Mouse (Mus musculus): Measurements from ENCODE around the gene Gm27021.

The Gm27021 gene

GRCm38 (mm10) chr8:120667561-120668373, at the start of gene Gm27021, which contains the start of gene Cox4i1:
Gene Gm27021 (minus strand): TSS chr8:120668079.
Gene Cox4i1 (plus strand): TSS chr8:120668222.
- DNase-seq = peak; percentile 93

DNA sequence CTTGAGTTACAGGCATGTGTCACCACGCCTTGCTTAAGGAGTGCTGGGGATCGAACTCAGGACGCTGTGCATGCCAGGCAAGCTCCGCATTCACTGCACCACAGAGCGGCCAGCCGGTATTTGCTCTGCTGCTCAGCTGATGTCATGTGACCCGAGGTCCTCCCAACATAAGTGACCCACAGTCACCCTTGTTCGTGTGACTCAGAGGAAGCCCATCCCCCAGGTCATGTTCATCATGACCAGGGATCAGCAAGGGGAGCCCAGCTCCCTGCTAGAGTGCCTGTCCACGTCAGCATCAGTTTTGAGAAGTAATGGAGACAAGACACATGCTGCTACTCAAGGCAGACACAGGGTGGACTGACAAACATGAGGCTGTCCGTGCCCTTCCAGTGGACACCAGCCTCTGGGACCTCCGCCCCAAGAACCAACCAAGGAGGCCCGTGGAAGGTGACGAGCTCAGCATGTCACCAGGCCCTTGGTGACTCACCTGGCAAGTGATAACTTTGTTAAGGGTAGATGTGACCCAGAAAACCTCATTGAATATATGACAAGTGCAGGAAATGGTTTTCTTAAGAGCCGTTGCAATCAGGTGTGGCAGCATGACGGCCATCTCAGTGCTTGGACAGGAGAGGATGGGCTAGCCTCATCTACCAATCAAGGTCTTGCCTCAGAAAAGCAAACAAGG, 48.3 kb upstream of the Gm27021 start:
- DNase-seq = no peak

- DNase-seq = no peak
Measured at GRCm38 (mm10) chr8:120715200-120715599, 47.3 kb upstream of the Gm27021 start.

DNA sequence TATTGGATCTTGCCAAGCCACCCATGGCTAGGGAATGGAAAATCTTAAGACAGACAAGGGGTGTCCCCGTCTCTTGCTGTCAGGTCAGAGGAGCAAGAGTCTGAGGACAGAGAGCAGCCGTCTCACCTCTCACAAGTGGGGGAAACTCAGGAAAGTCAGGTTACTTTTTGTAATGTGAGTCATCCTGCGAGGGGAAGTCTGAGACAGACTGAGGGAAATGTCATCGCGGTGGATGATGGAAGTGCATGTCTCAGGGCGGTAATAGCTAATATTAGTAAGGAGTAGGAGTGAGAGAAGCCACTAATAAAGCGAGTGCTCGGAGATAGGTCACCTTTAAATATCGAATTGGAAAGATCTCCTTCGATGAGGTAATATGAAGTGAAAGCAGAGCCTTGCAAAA, 41.3 kb upstream of the Gm27021 start:
- DNase-seq = no peak

GRCm38 (mm10) chr8:120706193-120706592, 38.3 kb upstream of the Gm27021 start:
- DNase-seq = no peak

- no peak for DNase-seq
Measured at GRCm38 (mm10) chr8:120705163-120705562, 37.3 kb upstream of the Gm27021 start.

DNA sequence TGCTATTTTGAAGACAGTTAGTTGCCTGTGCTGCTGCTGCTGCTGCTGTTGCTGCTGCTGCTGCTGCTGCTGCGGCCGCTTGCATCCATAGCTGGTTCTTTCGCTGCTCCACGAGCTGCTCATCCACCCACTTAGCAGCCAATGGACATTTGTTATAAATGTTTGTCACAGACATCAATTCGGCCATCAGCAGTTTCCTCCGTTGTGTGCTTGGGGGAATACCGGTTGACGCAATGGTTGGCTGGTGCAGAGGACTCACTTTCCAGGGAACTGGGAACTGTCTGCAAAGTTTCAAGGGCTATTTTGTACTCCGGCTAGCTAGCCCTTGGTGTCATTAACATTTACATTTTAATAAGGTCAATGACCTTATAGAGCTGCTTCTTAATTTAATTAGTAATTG, 36.3 kb upstream of the Gm27021 start:
- DNase-seq = no peak

DNA sequence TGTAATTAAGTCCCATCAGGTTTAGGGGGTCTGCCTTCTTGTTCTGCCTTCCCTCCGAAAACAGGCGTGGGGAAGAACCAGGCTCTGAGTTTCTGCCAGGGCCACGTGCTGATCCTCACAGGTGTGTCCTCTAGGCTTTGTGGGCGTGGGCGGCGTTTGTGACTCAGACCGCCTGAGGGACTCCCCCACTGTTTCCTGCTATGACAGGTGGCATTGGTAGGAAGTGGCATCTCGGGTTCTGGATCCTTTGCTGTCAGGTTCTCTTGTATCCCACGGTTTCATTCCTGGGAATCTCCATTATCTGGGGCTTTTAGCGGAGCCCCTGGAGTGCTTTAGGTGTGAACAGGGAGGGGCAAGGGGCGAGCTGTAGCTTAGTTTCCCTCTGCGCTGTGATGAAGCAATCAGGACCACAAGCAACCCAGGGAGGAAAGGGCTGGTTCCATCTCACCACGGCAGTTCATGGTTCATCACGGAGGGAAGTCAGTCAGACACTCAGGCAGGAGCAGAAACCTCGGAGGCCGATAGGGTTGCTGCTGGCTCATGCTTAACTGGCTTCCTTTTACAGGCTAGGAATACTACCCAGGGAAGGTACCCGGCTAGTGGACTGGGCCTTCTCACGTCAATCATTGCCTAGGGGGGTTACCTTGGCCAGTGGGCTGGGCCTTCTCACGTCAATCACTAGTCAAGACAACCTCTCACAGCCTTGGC, 34.0 kb upstream of the Gm27021 start:
- DNase-seq = no peak

DNA sequence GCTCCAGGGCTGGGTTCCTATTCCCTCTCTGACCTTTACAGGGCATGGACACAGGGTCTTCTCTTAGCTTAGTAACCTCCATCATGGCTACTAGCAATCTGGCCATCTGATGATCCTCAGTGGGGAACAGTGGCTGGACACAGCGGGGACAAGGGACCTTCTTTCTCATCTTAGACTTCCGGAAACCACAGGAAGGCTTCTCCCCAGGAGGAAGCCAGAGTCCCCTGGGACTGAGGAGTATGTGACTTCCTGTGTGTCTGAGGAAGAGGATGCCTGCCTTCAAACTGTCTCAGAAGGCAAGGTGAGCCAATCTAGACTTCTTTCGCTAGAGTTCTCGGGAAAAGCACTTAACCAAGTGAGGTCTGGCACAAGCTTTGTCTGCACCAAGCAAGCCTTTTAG, 32.2 kb upstream of the Gm27021 start:
- no peak for DNase-seq

- no peak for DNase-seq
Measured at GRCm38 (mm10) chr8:120699565-120699964, 31.7 kb upstream of the Gm27021 start.

DNA sequence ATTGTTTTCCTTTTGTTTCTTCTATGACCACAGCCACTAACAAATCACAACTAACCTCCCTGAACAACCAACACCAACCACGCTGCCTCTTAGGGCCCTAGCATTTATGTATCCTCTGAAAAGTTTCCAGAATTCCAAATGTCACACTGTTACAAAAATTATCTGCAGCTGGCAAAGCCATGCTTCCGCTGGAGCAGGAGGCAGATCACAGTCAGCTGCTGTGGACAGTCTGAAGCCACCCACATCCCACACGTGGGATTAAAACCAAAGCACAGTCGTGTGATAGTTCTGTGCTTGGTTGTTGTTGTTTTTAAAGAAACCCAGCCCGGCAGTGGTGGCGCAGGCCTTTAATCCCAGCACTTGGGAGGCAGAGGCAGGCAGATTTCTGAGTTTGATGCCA, 31.2 kb upstream of the Gm27021 start:
- no peak for DNase-seq

GRCm38 (mm10) chr8:120698426-120698825, 30.5 kb upstream of the Gm27021 start:
- DNase-seq = no peak

GRCm38 (mm10) chr8:120697979-120698272, 30.0 kb upstream of the Gm27021 start:
- DNase-seq = no peak

DNA sequence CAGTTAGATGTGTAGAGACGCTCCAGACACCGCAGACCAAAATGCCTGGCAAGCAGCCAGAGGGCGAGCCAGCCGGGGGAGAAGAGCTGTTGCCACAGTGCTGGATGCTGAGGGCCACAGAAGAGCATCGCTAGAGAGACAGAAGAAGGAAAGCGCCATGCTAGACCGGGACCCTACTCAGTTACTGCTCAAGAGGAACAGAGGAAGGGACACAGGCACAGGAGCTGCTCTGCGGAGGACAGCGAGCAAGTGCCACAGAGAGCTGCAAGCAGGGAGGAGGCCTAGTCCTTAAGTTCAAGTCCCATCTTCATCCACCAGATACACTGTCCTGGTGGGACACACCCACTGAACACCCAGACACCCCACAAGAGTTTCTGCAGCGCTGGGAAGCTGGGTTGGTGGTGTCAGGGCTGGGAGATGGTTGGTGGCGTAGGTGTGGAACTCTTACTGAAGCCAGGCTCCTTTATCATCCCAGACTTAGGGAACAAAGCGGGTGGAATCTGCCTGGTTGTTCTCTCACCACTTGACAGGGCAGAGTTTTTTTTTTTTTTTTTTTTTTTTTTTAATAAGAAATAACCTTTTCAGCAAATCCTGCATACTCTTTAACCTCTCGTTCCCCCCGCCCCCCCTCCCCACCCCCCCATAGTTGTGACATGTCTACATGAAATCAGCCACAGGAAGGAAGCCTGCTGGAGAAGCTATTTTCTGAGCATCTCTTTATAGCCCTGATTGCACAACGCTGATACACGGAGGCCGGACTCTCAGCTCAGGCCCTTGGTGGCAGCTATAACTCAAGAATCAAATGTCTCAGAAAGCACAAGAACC, 29.5 kb upstream of the Gm27021 start:
- DNase-seq = peak; percentile 38

GRCm38 (mm10) chr8:120696401-120697153, 28.7 kb upstream of the Gm27021 start:
- no peak for DNase-seq

DNA sequence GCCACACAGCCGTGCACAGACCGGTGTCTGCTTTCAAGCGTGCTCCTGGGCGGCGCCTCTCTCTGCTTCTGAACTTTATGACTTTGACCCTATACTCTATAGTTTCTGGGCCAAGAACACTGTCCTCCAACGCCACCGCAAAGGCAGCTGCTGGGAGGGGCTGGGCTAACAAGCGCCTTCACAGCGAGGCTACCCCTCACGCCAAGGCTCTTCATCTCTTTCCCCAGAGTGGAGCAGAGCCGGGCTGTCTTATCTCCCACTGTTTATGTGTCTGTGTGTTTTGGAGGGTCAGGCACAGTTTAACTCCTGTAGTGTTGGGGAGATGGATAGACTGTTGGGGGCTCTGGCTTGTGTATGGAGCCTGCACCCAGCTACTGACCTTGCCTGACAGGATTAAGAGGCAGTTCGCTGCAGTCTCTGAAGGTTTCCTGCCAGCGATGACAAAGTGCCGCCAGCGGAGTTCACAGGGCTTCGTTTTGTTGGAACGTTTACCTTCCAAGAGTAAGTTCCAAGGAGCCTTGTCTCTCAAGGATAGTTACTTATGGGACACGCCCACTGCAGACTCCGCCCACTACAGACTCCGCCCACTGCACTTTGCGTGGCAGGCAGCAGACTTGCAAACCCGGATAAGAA, 26.1 kb upstream of the Gm27021 start:
- no peak for DNase-seq

DNA sequence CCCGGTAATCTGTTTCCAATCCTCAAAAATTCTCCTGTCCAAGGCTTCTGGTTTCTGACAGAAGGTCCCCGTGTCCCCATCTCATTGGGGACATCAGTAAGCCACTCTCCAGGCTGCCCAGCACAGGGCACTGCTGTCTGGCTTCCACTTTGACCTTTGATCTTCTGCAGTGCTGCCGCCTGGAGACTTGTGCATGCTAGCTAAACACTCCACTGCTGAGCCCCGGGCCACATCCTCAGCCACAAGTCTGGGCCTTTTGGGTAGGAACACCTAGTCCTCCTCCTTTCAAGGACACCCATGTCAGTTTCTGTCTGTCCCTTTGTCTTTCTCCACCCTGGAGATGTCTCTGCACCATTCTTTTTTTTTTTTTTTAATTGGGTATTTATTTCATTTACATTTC, 25.1 kb upstream of the Gm27021 start:
- DNase-seq = no peak

DNA sequence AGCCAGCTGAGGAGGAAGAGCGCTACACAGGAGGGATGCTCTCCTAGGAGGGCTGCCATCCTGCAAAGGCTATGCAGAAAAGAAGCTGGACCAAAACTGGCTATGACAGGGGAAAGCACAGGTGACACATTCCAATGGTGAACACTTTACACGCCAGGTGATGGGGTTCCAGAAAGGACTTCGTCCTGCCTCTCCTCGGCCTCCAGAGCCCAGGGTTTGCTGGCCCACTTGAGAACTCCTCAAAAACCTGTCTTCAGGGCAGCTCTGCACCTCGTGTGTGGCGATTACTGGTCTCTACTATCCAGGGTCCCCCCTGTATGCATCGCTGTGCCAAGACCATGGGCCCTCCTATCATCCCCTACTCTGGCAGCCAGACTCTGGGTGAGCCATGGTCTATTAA, 20.6 kb upstream of the Gm27021 start:
- DNase-seq = no peak

DNA sequence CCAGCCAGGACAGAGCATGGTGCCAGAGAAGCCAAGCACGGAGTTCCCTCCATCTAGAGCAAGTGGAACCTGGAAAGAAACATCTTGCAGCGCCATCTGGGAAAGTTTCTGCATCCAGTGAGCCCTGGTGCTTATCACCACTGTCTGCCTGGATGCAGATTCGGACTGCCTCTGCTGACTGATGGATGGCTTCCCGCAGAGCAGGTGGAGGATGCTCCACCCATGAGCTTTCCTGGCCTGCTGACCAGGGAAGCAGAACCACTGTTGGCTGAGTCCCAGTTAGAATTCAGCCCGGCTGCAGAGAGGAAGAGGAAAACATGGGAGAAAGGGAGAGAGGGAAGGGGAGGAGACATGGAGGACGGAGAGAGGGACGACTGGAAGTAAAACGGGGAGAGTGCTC, 19.9 kb upstream of the Gm27021 start:
- no peak for DNase-seq

DNA sequence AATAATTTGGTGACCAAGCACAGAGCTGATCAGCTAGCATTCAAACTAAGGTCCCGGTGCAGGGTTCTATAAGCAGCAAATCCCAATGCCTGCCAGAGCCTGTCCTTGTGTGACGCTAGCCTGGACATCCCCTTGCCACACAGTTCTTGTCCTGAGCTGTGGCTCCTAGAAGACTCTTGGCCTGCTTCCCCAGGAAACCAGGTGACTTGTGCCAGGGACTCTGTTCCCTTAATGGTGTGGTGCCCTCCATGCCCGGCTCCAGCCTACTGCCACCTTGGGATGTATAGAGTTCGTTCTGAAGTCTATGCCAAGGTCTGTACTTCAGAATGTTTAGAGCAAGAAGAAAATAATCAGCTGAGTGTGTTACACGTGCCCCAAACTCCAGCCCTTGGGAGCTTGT, 18.7 kb upstream of the Gm27021 start:
- DNase-seq = no peak

GRCm38 (mm10) chr8:120686051-120686450, 18.2 kb upstream of the Gm27021 start:
- no peak for DNase-seq

- no peak for DNase-seq
Measured at GRCm38 (mm10) chr8:120685591-120685990, 17.7 kb upstream of the Gm27021 start.
